Mouse (Mus musculus): ENCODE data around the gene Fdx1.

- TF ChIP-seq CTCF (IDR thresholded peaks at IDR 0.05; ENCODE audit: low read depth): no peak
- TF ChIP-seq EP300 (IDR thresholded peaks at IDR 0.05; ENCODE audit: low read depth): no peak
These were observed 40.1 kb upstream of the Fdx1 start for GRCm38 (mm10) chr9:52003501-52003900.
